Mouse (Mus musculus): Measurements from ENCODE around the gene Hacd2. TPM values are rescaled to one million over a fixed set of nuclear protein-coding genes. Genes with fewer than 3 reads are reported as not detected.

Hacd2 gene
- polyA plus RNA-seq, 1 experiment, result 190 TPM

DNA sequence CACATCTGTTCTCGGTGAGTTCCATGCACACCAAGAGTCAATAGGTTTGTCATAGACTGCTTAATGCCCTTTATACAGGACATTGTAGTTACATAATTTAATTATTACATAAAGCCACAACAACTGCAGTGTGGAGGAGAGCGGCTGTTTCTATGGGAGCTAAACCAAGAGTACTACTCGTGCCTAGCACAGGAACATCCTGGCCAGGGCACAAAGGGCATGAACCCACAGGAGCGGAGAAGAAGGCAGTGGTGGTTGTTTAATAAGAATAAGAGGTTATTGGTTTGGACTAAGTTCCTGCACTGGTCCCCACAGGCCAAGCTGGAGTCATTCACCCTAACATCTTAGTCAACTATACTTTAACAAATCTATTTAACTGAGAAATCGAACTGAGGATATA is 16.0 kb upstream of the Hacd2 start:
- no peak for DNase-seq (ENCODE audit: low spot score)

DNA sequence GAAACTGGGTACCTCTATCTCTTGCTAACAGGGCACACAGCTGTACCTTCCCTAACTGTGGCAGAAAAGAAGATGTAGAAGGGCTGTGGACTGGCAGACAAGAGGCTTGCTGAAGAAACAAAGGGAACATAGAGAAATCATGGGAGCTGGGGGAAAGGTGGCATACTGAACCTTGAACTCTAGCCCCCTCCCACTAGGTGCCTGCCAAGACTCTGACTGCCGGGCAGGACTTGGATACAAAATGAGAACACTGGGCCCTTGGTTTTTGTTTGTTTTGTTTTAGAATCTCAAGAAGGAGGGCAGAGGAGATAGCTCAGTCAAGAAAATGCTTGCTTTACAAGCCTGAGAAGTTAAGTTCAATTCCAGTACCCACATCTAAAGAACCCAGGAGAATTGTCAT is 14.9 kb upstream of the Hacd2 start:
- DNase-seq (ENCODE audit: low spot score), result no peak

DNA sequence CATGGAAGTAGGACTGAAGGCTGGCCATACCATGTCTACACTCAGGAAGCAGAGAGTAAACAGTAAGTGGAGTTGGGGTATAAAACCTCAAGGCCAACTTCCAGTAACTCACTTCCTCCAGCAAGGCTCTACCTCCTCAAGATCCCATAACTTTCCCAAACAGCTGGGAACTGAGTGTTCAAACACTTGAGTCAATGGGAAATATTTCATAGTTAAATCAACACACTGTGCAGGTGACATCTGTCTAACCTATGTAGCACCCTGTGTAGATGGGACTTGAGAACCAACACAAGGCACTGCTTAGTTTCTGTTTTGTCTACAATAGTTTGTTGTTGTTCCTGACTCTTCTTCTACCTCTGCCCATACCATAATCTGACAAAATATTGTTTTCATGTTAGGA is 13.8 kb upstream of the Hacd2 start:
- no peak for DNase-seq (ENCODE audit: low spot score)

- no peak for DNase-seq (ENCODE audit: low spot score)
Measured at GRCm38 (mm10) chr16:35013501-35013900, 8.7 kb upstream of the Hacd2 start.

DNA sequence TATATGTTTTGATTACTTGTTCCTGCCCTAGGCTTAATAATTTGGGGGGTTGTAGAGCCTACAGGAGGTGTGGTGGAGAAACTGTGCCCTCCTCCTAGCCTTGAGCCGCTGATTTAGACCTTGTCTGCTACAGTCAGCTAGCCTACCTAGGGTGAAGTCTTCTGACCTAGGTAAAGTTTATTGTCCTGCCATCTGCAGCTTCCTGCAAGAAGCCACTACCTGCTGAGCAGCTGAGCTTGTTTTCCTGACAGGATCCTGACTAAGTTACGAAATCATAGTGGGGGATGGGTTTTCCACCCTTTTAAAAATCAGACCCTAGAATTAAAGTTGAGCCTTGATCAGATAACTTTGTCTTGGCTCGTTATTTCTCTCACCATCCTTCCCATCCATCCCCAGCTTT is 5.7 kb upstream of the Hacd2 start:
- no peak for DNase-seq (ENCODE audit: low spot score)

GRCm38 (mm10) chr16:35018470-35018974 is 3.7 kb upstream of the Hacd2 start:
- DNase-seq (ENCODE audit: low spot score), result no peak

- DNase-seq (ENCODE audit: low spot score), result no peak
Measured at GRCm38 (mm10) chr16:35021903-35022241, 356 bp upstream of the Hacd2 start.

DNA sequence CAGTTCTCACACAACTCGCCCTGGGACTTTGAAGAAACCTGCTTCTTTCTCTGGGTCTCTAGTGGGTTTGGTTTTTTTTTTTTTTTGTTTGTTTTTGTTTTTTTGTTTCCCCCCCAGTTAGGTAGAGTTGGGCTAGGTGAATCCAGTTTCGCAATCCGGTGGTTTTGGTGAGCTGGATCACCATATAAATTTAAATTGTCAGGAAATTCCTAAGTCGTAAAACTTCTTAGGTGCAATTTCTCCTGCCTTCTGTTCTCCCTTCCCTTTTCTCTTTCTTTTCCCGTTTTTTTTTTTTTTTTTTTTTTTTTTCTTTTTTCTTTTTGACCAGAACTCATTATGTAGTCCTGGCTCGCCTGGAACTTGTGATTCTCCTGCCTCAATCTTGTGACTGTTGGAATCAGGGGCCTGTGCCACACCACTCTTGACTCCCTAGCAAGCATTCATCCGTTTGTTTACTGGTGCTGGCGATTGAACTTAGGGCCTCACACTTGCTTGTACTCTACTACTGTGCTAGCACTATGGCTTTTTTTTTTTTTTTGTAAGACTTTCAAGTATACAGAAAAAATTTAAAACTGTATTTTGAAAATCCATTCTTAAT is 1.0 kb downstream of the Hacd2 start:
- no peak for DNase-seq (ENCODE audit: low spot score)

DNA sequence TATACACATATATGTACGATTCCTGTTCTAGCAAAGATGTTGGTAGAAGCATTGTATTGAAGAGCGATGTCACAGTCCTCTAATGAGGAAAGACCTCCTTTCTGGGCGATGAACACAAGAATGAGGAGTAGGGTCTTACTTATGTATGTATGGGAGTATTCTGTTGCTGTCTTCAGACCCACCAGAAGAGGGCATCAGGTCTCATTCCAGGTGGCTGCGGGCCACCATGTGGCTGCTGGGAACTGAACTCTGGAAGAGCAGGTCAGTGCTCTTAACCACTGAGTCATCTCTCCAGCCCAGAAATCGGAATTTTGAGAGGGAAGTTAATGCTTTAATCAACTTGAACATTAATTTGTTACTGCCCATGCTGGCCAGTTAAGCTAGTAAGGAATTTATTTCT is 2.1 kb downstream of the Hacd2 start:
- DNase-seq (ENCODE audit: low spot score), result no peak

DNA sequence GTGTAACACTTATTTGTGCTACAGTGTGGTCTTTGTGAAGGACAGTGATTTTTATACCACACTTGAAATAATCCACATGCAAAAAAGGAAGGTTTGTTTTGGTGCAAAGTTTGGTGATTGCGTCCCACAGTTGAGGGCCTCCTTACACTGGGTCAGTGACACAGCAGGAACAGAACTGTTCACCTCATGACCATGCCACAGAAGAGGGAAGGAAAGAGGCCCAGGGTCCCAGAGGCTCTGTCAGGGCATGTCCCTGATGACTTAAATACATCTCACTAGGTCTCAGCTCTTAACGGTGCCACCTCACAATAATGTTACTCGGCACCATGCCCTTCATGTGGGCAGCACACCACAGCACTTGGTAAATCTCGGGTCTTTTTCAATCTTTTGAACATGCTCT is 3.1 kb downstream of the Hacd2 start:
- no peak for DNase-seq (ENCODE audit: low spot score)

DNA sequence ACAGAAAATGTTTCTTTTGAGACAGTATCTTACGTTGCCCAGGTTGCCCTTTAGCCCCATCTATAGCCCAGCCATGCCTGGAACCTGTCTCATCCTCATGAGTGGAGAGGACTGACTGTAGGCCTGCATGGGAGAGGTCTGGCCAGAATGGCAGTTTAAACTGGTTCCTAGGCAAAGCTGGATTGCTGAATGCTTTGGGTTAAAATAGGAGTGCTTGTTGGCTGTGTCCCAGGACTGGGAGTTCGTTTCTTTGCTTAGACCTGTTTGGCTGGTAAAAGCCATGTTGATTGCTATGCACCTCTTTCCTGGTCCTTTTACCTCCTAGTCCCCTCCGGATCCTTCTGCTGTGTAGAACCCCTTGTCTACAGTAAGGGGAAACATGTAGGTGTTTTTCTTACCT is 11.0 kb downstream of the Hacd2 start:
- no peak for DNase-seq (ENCODE audit: low spot score)

- DNase-seq (ENCODE audit: low spot score), result no peak
Measured at GRCm38 (mm10) chr16:35033809-35034577, 11.8 kb downstream of the Hacd2 start.

GRCm38 (mm10) chr16:35034971-35035370 is 12.7 kb downstream of the Hacd2 start:
- DNase-seq (ENCODE audit: low spot score), result no peak

DNA sequence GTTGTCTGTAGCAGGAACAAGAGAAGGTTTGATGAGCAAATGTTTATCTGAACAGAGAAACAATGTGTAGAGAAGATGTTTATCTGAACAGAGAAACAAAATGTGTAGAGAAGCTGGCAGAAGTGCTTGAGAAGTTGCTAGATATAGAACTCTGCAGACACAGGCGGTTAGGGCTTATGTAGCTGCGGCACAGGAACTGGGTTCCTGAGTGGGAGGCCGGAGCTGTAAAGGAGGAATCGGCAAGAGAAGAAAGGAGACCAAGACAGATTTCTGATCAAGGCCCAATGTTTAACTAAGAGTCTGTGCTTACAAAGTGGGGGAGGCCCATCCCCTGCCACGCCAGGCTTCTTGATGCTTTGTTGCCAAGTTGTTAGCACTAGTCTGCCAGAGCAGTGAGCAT is 14.5 kb downstream of the Hacd2 start:
- DNase-seq (ENCODE audit: low spot score), result no peak

GRCm38 (mm10) chr16:35038343-35039057 is 16.3 kb downstream of the Hacd2 start:
- no peak for DNase-seq (ENCODE audit: low spot score)

- DNase-seq (ENCODE audit: low spot score), result no peak
Measured at GRCm38 (mm10) chr16:35040154-35040553, 17.9 kb downstream of the Hacd2 start.

DNA sequence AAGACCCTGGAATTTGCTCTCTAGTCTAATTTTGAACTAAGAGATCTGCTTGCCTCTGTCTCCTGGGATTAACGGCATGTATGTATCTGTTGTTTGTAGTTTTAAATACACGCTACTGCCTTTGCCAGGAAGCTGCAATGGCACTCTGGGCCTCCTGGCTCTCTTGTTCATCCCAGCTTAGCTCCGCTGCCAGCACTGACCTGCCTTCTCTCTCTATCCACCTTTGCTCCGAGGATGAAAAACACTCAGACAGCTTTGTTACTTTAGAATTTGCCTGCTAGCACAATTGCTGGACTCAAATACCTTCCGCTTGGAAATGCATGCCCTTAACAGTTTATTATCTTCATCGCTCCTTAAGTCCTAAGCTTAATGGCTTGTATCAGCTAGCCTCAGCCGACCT is 18.8 kb downstream of the Hacd2 start:
- no peak for DNase-seq (ENCODE audit: low spot score)

DNA sequence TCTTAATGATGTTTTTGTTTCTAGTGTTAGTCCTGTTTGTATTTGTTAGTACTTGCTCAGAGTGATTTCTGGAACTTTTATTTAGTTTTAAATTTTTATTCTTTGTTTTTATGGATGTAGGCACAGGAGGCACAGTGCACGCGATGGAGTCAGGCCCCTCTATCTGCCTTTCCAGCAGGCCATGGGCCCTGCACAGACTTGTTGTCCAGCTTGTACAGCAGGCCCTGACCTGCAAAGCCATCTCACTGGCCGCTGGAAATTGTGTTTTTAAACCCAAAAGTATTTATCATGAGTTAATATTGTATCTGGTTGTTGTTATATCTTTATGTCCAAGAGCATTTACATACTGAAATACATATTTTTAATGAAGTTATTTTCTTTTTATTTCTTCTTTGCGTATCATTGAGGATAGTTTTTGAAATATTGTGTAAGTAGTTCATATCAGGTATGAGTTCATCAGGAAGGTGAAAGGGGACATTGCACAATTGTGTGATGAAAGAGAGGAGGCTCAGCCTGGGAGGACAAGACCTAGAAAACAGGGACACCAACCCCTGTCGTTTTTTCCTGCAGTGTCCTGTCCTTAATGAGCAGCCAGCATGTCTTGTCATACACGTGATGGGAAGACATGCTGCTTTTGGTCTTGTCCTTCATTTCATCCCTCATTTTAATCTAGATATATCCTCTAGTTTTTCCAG is 24.0 kb downstream of the Hacd2 start:
- DNase-seq (ENCODE audit: low spot score), result no peak

GRCm38 (mm10) chr16:35047272-35047969 is 25.2 kb downstream of the Hacd2 start:
- DNase-seq (ENCODE audit: low spot score), result no peak

DNA sequence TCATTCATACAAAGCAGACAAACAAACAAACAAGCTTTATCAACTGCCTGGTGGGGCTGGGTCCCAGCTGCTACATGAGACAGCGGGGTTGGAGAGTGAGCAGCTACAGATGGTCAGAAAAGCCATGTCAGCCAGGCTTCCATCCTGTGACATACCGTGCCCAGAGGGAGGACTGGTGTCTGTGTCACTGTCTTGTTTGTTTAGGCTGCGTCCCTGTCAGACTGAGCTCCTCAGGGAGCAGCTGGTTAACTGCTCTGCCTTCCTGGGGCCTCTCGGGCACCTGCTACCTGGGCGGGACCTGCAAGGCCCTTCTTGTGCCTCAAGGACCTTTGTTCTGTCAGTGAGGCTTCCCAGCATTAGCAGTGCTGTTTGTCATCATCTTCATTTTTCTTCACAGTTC is 28.8 kb downstream of the Hacd2 start:
- DNase-seq (ENCODE audit: low spot score), result no peak

DNA sequence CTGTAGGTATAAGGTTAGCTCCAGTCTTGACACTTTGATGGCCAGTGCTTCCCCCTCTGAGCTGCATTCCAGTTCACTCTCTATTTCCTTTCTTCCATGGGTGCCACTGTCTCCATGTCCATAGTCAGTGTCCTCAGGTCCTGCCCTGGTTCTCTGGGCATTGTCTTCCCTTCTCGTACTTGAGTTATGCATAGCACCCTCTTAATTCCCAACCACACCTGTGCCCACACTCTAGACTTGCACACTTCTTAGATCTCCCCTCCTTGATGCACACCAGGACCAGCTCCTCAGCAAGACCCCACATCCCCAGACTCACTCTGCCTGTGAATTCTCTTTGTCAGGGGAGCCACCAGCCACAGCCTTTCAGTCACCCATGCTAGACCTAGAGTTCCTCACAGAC is 30.0 kb downstream of the Hacd2 start:
- DNase-seq (ENCODE audit: low spot score), result no peak
